Mouse (Mus musculus): ENCODE measurements at regions not wholly inside any gene's neighbourhood (a gene's known extent, or its start where the extent isn't known, plus 50 kb on each side); places are given as distances from the start of the nearest gene placed in this dataset.
A peak's percentile ranks its signal among the peaks of the same experiment; 100 is the strongest.

GRCm38 (mm10) chr1:36012081-36012765, 56.0 kb upstream of the Hs6st1 start:
- DNase-seq (ENCODE audit: low read depth, low spot score) = no peak

GRCm38 (mm10) chr1:36013823-36014341, 54.3 kb upstream of the Hs6st1 start:
- no peak for DNase-seq (ENCODE audit: low read depth, low spot score)

DNA sequence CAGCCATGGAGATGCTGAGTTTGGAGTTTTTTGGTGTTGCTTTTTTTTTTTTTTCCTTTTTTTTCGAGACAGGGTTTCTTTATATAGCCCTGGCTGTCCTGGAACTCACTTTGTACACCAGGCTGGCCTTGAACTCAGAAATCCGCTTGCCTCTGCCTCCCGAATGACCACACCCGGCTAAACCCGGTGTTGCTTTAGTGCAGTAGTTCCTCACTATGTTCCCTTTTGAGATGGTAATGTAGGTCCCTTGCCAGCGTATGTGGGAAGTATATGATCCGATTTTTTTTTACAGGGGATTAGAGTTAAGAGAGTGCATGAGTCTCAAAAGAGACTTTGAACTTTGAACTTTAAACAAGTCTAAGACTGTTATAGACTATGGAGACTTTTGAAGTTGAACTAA, 53.8 kb upstream of the Hs6st1 start:
- DNase-seq (ENCODE audit: low read depth, low spot score) = no peak

DNA sequence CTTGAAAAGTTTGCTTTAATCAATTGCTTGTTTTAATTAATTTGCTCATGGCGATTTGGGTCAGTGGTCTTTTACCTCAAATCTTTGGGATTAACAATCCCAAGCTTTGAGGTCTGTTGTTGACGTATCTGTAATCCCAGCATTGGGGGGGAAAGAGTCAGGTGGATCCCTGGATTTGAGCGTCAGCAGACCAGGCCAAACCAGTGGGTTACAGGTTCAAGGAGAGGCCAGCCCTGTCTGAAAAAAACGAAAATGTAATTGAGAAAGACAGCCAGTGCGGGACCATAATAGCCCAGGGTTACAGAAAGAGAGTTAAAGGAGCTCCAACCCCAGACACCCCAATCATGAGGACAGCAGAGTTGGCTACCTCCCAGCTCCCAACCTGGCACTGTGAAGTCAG, 53.0 kb upstream of the Hs6st1 start:
- DNase-seq (ENCODE audit: low read depth, low spot score) = no peak

DNA sequence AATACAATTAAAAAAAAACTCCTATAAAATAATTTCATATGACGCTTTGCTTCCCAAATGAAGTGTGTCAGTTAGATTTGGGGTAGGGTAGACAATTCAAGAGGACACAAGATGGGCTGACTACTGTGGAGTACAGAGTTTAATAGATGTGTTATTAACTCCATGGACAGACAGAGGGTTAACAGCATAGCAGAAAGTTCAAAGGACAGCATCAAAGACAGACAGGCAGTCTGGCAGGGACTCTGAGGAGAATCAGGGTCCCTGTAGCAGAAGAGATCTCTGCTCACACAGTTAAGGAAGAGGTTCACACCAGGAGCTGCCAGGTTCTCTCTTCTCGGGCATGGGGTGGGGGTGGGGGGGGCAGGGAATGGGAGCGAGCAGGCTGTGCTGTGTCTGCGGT, 51.6 kb upstream of the Hs6st1 start:
- no peak for DNase-seq (ENCODE audit: low read depth, low spot score)

DNA sequence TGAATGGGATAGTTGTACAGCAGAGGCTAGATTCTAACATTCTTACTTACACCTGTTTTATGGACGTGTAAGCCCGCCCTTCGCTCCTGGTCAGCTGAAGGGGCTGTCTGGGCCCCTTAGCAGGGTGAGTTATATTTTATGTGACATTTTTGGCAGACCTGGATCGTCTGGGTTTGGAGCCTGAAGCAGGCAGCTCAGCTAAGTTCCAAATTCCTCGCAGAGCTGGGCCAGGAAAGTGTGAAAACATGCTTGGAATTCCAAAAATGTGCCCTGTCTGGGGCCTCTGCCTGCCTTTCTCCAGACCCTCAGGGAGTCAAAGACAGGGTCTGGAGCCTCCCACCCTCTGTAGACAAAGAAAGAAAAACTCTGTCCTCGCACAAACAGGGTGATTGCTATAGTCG, 51.1 kb upstream of the Hs6st1 start:
- DNase-seq (ENCODE audit: low read depth, low spot score) = peak; percentile 90

GRCm38 (mm10) chr1:36017656-36018055, 50.5 kb upstream of the Hs6st1 start:
- DNase-seq (ENCODE audit: low read depth, low spot score) = no peak

Data from mesoderm, embryonic 11.5 days (tissue).